Mouse (Mus musculus) T-helper 1 cell (primary cell): ENCODE measurements at regions not wholly inside any gene's neighbourhood (a gene's known extent, or its start where the extent isn't known, plus 50 kb on each side); places are given as distances from the start of the nearest gene placed in this dataset.

ENCODE experiments used
- in situ Hi-C: fragments of 300-600 bp; cut with MboI, MseI; formaldehyde crosslinking; loops from one replicate; pipeline ENCODE4 v1.15.1; 2025; ENCODE audit warnings: high pct_unique_total_duplicates

DNA sequence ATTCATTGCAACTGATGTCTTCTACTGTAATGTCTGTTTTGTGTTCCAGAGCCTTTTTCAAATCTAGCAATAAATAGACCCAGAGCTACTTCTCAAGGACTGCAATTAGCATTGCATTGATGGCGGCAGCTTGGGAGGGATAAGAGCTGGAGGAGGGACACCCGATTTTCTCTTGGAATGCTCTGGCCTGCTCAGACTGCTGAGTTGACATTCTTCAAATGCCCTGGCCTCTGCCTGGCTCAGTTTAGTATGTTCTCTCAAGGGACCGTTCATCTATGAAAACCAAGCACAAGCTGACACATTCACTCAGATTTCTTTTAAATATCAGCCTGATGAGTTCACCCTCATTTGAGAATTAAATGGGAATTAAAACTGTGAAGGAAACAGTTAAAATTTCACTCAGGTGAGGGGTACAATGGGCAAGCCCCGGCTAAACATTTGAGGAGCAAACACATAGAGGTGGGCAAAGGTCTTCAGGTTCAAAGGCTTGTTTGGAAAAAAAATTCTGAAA, 70.5 kb upstream of the Bcl6 start:
- in situ Hi-C loops: no loop called here

DNA sequence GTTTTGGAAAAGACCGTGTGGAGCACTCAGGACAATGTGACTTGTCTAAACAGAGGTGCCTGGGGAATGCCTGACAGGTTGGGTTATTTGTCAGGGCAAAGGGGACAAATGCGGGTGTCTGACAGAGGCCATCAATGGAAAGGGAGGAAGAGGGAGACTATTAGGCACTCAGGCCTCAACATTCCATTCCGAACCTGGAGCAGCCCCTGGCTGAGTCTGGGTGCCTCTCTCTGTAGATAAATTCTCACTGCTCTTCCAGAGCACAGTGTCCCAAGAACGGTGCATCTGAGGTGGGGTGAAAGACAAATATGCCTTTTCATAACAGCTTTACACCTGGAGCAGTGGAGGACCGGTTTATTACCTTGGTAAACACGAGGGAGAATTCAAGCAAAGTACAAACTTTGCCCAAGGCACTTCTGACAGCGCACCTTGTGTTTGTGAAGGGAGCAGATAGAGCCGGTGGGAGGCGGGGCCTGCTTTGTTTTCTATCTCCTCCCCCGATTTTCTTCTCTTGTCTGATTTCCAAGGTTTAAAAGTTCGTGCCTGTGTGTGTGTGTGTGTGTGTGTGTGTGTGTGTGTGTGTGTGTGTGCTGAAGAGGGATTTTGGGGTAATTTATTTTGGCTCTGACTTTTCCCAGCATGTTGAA, 68.4 kb upstream of the Bcl6 start:
- in situ Hi-C loops: no loop called here

DNA sequence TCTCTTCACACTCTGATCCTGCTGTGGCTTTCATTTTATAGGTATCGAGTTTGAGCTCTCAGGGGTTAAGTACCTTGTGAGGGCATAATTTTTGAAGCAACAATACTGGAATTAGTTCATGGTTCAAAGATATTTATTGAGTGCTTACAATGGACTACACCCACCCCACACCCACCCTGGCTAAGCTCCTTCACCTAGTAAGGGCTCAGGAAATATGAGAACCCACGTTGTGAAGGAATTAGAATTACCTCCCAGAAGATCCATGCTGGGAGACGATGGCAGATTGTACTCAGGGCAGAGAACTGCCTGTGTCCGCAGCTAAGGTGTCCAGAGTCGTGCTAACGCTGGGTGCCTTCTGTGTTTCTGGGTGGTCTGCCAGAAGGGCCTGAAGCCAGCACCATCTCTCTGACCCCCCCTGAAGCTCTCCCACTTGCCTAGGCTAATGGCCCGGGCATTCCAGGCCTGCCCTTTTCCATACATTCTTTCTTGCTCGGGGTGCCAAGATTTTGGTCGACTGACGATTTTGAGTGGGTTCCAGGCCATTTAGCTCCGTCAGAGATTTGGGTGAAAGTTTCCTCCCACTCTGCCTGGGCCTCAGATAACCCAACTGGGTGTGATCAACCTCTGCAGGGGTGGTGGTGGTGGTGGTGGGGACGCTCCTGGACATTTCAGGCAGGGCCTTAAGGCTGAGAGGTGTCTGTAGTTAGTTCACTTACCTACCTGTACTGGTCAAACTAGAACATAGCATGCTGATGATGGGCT, 67.7 kb upstream of the Bcl6 start:
- in situ Hi-C loops: no loop called here

DNA sequence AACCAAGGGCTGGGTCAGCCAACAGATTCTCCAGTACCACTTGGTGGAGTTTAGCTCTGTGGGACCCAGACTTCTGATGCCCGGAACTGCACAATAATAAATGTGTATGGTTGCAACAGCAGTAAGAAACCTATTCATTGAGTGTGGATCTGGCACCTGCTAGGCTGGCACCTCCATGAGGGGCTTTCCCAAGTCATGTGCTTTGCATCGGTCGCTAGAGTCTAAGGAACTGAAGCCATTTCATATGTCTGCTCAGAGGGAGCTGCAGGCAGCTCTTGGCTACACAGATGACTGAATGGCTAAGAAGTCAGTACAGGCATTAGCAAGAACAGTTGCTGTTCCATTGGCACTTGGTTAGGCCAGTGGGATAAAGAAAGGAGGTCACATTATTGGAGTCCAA, 65.6 kb upstream of the Bcl6 start:
- in situ Hi-C loops: no loop called here

DNA sequence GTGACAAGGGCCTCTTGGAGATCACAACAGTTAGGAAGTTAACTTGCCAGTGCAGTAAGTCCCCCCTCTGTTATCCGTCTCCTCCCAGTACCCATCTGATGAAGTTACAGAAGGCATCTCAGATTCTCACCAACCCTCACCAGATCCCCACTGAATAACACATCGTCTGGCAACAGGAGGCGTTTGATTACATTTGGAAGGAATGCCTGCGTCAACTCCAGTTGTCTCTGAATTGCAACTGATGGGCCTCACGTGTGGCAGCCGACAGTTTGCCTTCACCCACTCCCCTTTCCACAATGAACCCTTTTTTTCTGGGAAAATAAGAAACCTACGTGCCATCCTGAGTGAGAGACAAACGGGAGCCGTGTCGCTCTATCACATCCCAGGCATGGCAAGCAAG, 64.8 kb upstream of the Bcl6 start:
- in situ Hi-C loops: no loop called here

DNA sequence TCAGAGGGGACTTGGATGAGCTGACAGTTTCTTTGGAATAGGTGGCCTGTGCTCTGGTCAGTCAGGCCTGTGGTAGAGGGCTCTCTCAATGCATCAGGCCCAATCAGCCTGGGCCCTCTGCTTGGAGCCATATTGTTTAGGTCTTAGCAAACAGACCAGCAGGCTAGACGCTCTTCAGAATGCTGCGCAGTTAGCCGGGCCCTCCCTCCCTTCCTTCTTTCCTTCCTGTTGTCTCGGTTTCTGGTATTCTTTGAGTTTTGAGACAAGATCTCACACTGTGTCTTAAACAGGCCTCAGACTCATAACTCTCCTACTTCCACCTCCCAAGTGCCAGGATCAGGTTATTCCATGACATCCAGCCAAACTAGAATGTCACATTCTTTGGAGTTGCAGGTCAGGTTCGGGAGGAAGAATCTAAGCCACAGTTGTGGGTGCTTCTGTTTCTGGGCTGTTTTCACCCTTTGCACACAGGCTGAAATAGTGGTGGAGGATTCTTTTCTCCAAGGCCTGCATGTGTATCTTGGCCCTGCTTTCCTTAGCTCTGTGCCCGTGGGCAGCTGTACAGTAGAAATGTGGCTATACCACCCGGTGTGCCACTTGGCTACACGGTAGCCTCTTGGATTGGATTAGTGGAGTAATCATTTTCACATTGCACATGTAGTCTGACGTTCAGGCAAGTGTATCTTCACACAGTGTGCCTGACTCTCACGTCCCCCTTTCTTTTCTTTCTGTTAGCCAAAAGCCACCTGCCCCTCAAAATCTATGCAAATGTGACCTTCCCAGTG, 62.4 kb upstream of the Bcl6 start:
- in situ Hi-C loops: no loop called here

DNA sequence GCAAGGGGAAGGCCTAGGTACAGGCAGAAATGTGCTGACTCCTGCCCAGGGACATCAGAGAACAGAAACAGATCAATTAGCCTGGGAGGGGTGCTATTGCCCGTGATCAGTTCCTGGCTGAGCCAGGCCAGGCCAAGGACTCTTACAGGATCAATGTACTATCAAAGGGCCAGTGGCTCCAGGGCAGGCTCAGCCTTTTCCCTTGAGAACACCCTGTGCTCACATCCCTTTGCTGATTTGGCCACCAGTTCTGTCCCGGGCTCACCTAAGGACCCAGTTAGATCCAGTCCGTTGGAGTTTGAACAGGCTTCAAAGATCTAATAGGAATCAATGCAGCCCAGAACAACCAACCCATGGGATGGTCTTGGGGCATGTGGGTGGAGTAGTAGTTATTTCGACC, 55.1 kb upstream of the Bcl6 start:
- in situ Hi-C loops: no loop called here

DNA sequence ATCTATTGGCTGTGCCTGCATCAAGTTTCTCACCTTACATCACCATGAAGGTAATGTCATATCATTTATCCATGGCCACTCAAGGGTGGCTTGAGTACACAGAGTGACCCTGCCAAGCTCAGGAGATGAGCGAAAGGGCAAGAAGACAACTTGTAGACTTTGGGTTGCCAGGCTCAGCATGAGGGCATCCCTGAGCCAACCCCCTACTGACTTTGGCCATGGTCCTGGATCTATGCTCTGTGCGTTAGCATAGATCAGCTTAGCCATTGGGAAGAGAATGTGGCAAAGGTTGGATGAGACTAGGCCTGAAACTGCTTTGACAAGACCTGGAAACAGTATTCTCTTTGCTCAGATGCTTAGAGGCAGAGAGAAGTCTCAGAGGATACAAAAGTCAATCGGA, 54.3 kb upstream of the Bcl6 start:
- in situ Hi-C loops: no loop called here

DNA sequence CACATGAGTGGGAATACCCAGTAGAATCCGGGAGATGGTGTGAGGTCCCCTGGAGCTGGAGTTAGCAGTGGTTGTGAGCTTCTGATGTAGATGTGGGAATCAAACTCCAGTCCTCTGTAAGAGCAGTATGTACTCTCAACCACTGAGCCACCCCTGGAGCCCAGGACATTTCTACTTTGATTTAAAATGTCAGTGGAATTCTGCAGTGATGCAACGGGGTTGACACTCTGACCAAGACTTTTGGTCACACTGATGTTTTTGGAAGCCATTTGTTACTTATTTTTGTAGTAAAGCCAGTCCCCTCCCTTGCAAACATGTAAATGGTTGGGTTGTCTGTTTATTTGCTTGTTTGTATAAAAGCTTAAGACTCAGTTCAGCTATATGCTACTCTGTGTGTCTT, 53.6 kb upstream of the Bcl6 start:
- in situ Hi-C loops: no loop called here

DNA sequence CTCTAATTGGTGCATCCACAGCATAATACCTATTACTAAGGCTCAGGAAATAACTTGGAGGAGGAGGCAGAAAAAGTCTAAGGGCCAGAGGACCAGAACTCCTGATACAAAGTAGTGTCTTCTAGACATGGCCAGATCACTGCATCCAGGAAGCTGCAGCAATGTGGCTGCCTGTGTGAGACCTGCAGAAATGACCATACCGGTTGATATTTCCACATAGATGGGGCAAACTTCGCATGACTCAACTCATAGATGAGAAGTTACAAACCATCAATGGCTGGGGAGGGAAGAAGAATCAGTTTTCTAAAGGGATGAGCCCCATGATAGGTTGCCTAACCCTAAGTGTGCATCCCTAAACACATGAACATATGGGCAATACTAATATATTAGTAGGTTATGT, 52.8 kb upstream of the Bcl6 start:
- in situ Hi-C loops: no loop called here

DNA sequence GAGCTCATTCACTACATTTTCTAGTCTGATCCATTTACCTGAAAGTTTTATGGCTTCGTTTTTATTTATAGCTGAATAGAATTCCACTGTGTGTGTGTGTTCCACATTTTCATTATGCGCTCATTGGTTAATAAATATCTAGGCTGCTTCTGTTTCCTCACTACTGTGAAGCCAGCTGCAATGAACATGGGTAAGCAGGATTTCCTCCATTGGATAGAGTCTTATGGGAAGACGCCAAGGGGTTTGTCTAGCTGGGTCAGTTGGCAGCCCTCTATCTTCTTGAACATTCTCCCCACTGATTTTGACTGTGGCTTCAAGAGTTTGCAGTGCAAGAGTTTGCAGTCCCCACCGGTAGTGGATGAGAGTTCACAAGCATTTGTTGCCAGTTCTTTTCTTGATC, 51.1 kb upstream of the Bcl6 start:
- in situ Hi-C loops: no loop called here
